Mouse (Mus musculus) stomach, postnatal 0 days (tissue): ENCODE measurements around the gene Larp4.

ENCODE experiments used
- CTCF ChIP-seq: IDR thresholded peaks from 2 replicates; pipeline ENCODE4 v1.5.1; 2016; ENCODE audit warnings: antibody characterized with exemption, low read depth, mild to moderate bottlenecking, moderate library complexity
- EP300 ChIP-seq: optimal IDR thresholded peaks from 2 replicates; pipeline ENCODE3; 2016; ENCODE audit warnings: antibody characterized with exemption

- no peak for TF ChIP-seq EP300
- TF ChIP-seq CTCF, result no peak
Measured at GRCm38 (mm10) chr15:100060513-100061140, 90.8 kb downstream of the Larp4 start.
